Mouse (Mus musculus) embryonic facial prominence, embryonic 12.5 days (tissue): ENCODE measurements around the gene Mllt10. TPM values are rescaled to one million over a fixed set of nuclear protein-coding genes. Genes with fewer than 3 reads are reported as not detected.

ENCODE experiments used
- ATAC-seq: fragments of 200-750 bp; cut with Nextera tagmentation; 2 replicates; pipeline ENCODE4 v1.8.0; 2017; ENCODE audit not compliant: insufficient number of reproducible peaks, insufficient read depth, low FRiP score, low TSS enrichment
- H3K27ac ChIP-seq: fragments of 300-500 bp; sonication (generic); 2 replicates; pipeline ENCODE4 v1.5.1; 2016; ENCODE audit warnings: mild to moderate bottlenecking
- H3K27me3 ChIP-seq: fragments of 300-500 bp; sonication (generic); 2 replicates; pipeline ENCODE4 v1.6.1; 2016; ENCODE audit warnings: mild to moderate bottlenecking, moderate library complexity
- H3K36me3 ChIP-seq: fragments of 300-500 bp; sonication (generic); 2 replicates; pipeline ENCODE4 v1.6.1; 2016; ENCODE audit warnings: mild to moderate bottlenecking
- H3K4me1 ChIP-seq: fragments of 300-500 bp; sonication (generic); 2 replicates; pipeline ENCODE4 v1.6.1; 2016
- H3K4me2 ChIP-seq: fragments of 300-500 bp; sonication (generic); replicated peaks from 2 replicates; pipeline ENCODE4 v1.6.1; 2016; ENCODE audit warnings: mild to moderate bottlenecking, moderate library complexity
- H3K4me3 ChIP-seq: fragments of 300-500 bp; sonication (generic); 2 replicates; pipeline ENCODE4 v1.5.1; 2016; ENCODE audit warnings: mild to moderate bottlenecking
- H3K9ac ChIP-seq: fragments of 300-500 bp; sonication (generic); 2 replicates; pipeline ENCODE4 v1.6.1; 2016; ENCODE audit warnings: mild to moderate bottlenecking, moderate library complexity
- H3K9me3 ChIP-seq: fragments of 300-500 bp; sonication (generic); 2 replicates; pipeline ENCODE4 v1.6.1; 2016; ENCODE audit warnings: mild to moderate bottlenecking, moderate library complexity
- WGBS: fragments of 180-500 bp; shearing (Covaris S2); methylation state at CpG from one replicate; pipeline ENCODE4 v1.1.7; 2016; 5-methylcytosine and 5-hydroxymethylcytosine counted together
- polyA plus RNA-seq: library from polyadenylated mRNA; unstranded; fragments of >200 nt; fragmentation: Nextera tagmentation; extraction: Ambion mirVana; gene quantifications from 2 replicates; pipeline ENCODE4 v1.2.1, GENCODE M21; 2016

The Mllt10 gene
- polyA plus RNA-seq, 1 experiment from 2014 or later: 69.9 TPM

- H3K27ac ChIP-seq: no peak overlapping the region
- H3K4me1 ChIP-seq: no peaks in the 10 kb centered on the region
- H3K36me3 ChIP-seq: peaks cover 81% of the 10 kb centered on the region
- H3K9me3 ChIP-seq: no peaks in the 10 kb centered on the region
- no peak overlapping the region for H3K4me3 ChIP-seq
- no peak for ATAC-seq
- no peak overlapping the region for H3K9ac ChIP-seq
- 68% methylated on average over 2 of the region's 2 CpGs for WGBS
- H3K27me3 ChIP-seq: no peaks in the 10 kb centered on the region
- H3K4me2 ChIP-seq: no peak overlapping the region
Measured at GRCm38 (mm10) chr2:18214031-18214430, 159.0 kb downstream of the Mllt10 start.

DNA sequence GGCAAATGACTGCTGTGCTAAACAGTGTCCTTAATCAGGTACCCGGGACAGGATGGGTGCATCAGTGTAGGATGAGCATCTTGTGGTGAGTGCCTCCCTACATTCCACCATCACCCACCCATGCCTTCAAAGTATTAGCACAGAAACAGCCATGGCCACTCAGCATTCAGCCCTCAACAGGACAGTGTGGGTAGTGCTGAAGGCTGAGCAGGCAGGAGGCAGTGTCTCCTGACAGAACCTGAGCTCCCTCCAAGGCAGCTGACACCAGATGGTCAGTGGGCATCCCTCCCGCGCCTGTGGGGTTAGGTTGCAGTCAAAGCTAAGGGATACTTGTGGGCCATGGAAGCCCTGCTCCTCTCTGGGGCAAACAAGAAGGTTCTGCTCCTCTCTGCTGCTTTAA, 162.8 kb downstream of the Mllt10 start:
- Histone ChIP-seq H3K27me3 (no peaks in the 10 kb centered on the region), H3K4me3 (no peak overlapping the region), H3K4me1 (no peaks in the 10 kb centered on the region), H3K27ac (no peak overlapping the region), H3K4me2 (no peak overlapping the region), H3K9me3 (no peaks in the 10 kb centered on the region), H3K9ac (no peak overlapping the region), H3K36me3 (peaks cover 64% of the 10 kb centered on the region)
- 0 out of 2 replicates have a peak, but pooled peaks have one; percentile 11 for ATAC-seq
- WGBS: 65% methylated on average over 3 of the region's 3 CpGs

DNA sequence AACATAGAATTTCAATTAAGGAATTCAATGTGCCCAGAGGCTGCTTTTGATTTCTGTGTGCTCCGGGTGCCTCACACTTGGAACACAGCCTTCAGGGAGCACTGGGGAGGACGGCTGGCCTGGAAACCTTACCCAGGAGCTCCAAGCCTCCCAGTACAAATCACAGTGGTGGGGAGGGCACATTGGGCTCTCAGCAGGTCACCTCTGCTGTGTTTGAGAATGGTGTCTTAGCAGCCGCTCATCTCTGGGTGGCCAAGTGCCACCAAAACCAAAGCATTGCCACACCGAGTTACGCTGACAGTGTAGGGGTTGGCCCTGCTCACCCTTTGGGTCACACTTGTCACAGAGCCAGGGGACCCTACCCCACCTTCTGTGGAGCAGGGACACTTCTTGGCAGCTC, 163.5 kb downstream of the Mllt10 start:
- no peaks in the 10 kb centered on the region for H3K27me3 ChIP-seq
- WGBS: 67% methylated on average over 5 of the region's 5 CpGs
- peaks cover 57% of the 10 kb centered on the region for H3K36me3 ChIP-seq
- H3K4me1 ChIP-seq: no peaks in the 10 kb centered on the region
- H3K27ac ChIP-seq: no peak overlapping the region
- H3K9ac ChIP-seq: no peak overlapping the region
- no peak for ATAC-seq
- H3K9me3 ChIP-seq: no peaks in the 10 kb centered on the region
- no peak overlapping the region for H3K4me2 ChIP-seq
- H3K4me3 ChIP-seq: no peak overlapping the region

GRCm38 (mm10) chr2:18219136-18219535, 164.1 kb downstream of the Mllt10 start:
- no peak for ATAC-seq
- no peak overlapping the region for H3K27ac ChIP-seq
- no peak overlapping the region for H3K4me3 ChIP-seq
- 85% methylated on average over 8 of the region's 8 CpGs for WGBS
- H3K4me1 ChIP-seq: no peaks in the 10 kb centered on the region
- H3K36me3 ChIP-seq: peaks cover 51% of the 10 kb centered on the region
- H3K9me3 ChIP-seq: no peaks in the 10 kb centered on the region
- H3K27me3 ChIP-seq: no peaks in the 10 kb centered on the region
- no peak overlapping the region for H3K4me2 ChIP-seq
- no peak overlapping the region for H3K9ac ChIP-seq

DNA sequence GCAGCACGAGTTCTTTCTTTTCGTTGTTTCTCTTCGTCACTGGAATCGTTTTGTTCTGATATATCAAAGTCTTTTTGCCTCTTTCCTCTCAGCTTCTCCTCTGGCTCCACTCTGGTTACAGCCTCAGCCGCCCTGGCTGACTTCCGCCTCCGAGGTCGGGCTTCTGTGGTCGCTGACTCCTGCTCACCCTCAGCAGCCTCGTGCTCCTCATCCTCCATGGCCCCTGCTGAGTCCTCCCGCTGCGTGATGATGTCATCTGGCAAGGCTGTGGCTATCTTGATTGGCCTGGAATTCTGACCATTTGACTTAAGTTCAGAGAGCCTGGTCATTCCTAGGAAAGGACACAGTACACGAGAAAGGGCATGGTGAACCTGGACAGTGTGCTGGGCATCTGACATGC, 164.5 kb downstream of the Mllt10 start:
- WGBS: 83% methylated on average over 13 of the region's 13 CpGs
- Histone ChIP-seq H3K27ac (no peak overlapping the region), H3K9me3 (no peaks in the 10 kb centered on the region), H3K9ac (no peak overlapping the region), H3K27me3 (no peaks in the 10 kb centered on the region), H3K4me3 (no peak overlapping the region), H3K36me3 (peaks cover 46% of the 10 kb centered on the region), H3K4me1 (no peaks in the 10 kb centered on the region), H3K4me2 (no peak overlapping the region)
- ATAC-seq: no peak

DNA sequence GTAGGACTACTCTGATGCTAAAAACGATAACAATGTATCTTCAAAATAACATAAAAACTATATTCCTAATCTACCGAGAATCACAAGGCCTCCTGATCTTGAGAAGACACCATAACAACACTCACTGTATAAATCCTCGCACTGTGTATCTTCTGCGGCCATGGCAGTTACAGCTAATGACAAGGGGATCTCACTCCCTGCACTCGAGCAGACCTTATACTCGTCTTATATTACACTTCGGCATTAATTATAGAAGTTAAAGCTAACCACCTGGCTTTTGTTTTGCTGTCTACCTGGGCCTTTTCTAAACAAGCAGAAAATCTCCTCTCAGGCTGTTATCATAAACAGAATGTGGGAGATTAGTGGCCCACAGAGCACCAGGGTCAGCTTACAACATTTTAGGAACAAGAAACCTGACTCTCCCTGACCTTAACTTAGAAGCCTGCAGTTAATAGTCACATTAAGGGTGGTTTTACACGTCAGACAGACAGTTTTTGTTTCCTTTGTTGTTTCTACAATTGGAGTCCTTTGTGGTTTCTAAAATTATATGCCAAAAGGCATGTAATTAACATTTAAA, 173.5 kb downstream of the Mllt10 start:
- no peak overlapping the region for H3K27ac ChIP-seq
- H3K27me3 ChIP-seq: no peaks in the 10 kb centered on the region
- no peaks in the 10 kb centered on the region for H3K9me3 ChIP-seq
- ATAC-seq: no peak; the same call in 1 of the 2 replicates
- peaks cover 12% of the 10 kb centered on the region; the same call in 1 of the 2 replicates for H3K4me1 ChIP-seq
- no peak overlapping the region for H3K4me3 ChIP-seq
- H3K4me2 ChIP-seq: no peak overlapping the region
- no peaks in the 10 kb centered on the region for H3K36me3 ChIP-seq
- H3K9ac ChIP-seq: no peak overlapping the region
- WGBS: 15% methylated on average over 8 of the region's 8 CpGs

DNA sequence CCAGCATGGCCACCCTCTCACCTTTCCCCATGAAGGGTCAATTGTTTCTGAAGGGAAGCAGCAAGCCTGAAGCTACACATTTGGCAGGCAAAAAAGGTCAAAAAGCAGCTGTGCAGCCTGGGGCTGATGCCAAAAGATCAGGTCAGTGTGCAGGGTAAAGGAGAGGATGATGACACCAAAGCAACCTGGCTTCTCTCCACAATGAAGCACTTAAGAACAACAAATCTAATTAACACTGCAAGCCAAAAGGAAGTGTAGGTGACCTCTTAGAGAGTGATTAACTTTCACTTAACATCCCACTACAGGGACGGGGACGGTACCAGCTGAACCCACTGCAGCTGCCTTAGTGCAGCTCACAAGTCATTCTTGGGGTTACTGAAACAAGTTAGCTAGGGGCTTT, 174.2 kb downstream of the Mllt10 start:
- Histone ChIP-seq H3K4me2 (no peak overlapping the region), H3K4me1 (peaks cover 12% of the 10 kb centered on the region; the same call in 1 of the 2 replicates), H3K36me3 (no peaks in the 10 kb centered on the region), H3K9me3 (no peaks in the 10 kb centered on the region), H3K9ac (no peak overlapping the region), H3K4me3 (no peak overlapping the region), H3K27ac (no peak overlapping the region), H3K27me3 (no peaks in the 10 kb centered on the region)
- 3% methylated on average over 2 of the region's 2 CpGs for WGBS
- ATAC-seq: no peak

DNA sequence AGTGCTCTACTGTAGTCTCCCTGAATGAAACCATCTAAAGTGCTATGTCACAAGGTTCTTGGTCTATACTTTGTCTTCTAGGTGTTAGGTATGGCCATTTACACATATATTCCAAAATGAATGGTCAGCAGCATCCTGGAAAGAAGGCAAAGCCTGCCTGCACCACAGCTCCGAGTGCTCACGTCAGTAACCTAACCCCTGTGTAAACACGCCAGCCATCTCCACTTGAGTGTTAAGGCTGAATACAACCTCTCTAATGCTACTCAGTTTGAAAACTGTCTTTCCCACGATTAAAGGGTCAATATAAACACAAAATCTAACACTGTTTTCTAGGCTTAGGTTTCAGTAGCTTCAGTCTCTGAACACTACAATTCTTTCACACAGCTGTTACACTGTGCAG, 176.1 kb downstream of the Mllt10 start:
- no peak overlapping the region for H3K4me3 ChIP-seq
- 0 out of 2 replicates have a peak, but pooled peaks have one; percentile 13 for ATAC-seq
- H3K9me3 ChIP-seq: no peaks in the 10 kb centered on the region
- H3K9ac ChIP-seq: no peak overlapping the region
- H3K4me1 ChIP-seq: peaks cover 12% of the 10 kb centered on the region; the same call in 1 of the 2 replicates
- no peak overlapping the region for H3K4me2 ChIP-seq
- no peak overlapping the region for H3K27ac ChIP-seq
- H3K27me3 ChIP-seq: no peaks in the 10 kb centered on the region
- WGBS: 16% methylated on average over 4 of the region's 4 CpGs
- no peaks in the 10 kb centered on the region for H3K36me3 ChIP-seq

- WGBS: 15% methylated on average over 5 of the region's 5 CpGs
- no peaks in the 10 kb centered on the region for H3K27me3 ChIP-seq
- no peak overlapping the region for H3K9ac ChIP-seq
Measured at GRCm38 (mm10) chr2:18232883-18233567, 178.0 kb downstream of the Mllt10 start.

DNA sequence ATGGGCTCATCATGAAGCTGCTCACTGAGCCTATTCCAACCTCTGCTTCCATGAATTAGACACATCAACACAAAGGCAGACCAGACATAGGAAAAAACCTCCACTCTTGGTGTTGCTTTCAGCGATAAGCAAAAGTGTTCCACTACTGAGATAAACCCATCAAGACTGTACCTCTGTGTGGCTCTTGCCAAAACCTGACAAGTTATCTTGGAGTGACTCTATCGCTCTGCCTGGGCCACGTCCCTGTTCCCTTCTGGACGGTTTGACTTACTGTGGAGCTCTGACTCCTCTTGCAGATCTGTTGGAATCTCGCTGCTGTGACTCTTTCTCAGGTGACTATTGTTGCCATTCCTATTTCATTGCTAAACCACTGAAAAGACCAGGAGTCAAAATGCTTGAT, 180.5 kb downstream of the Mllt10 start:
- ATAC-seq: no peak
- H3K9me3 ChIP-seq: no peaks in the 10 kb centered on the region
- WGBS: 91% methylated on average over 5 of the region's 5 CpGs

More at GRCm38 (mm10) chr2:18232883-18233567, 178.0 kb downstream of the Mllt10 start:
- peaks cover 12% of the 10 kb centered on the region; the same call in 1 of the 2 replicates for H3K4me1 ChIP-seq
- H3K27ac ChIP-seq: no peak overlapping the region
- H3K9me3 ChIP-seq: no peaks in the 10 kb centered on the region
- H3K4me2 ChIP-seq: no peak overlapping the region
- 0 out of 2 replicates have a peak, but pooled peaks have one; percentile 35 for ATAC-seq
- no peak overlapping the region for H3K4me3 ChIP-seq
- H3K36me3 ChIP-seq: no peaks in the 10 kb centered on the region

DNA sequence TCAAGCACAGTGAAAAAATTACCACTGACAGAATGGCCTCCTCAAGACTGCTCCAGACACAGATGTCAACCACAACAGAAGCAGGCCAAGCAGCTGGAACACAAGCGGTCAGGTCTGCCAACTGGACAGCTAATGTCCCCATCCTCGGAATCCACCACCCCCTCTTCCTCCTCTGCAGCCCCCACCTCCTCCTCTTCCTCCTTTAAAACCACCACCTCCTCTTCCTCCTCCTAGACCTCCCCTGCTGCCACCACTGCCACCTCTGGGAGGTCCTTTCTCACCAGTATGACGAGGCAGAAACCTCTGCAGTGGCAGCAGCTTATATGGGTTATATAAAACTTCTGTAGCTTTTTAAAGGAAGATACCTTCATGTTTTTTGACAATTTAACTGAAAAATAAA, 194.2 kb downstream of the Mllt10 start:
- H3K4me1 ChIP-seq: no peaks in the 10 kb centered on the region
- H3K27ac ChIP-seq: no peak overlapping the region
- H3K9me3 ChIP-seq: no peaks in the 10 kb centered on the region
- no peak overlapping the region for H3K4me3 ChIP-seq
- peaks cover 13% of the 10 kb centered on the region for H3K36me3 ChIP-seq
- no peak for ATAC-seq
- WGBS: 88% methylated on average over 3 of the region's 3 CpGs
- H3K9ac ChIP-seq: no peak overlapping the region
- H3K4me2 ChIP-seq: no peak overlapping the region
- H3K27me3 ChIP-seq: no peaks in the 10 kb centered on the region

More for the DNA sequence above, 180.5 kb downstream of the Mllt10 start:
- H3K4me2 ChIP-seq: no peak overlapping the region
- no peaks in the 10 kb centered on the region for H3K36me3 ChIP-seq
- no peak overlapping the region for H3K4me3 ChIP-seq
- no peak overlapping the region for H3K9ac ChIP-seq
- H3K27ac ChIP-seq: no peak overlapping the region
- no peaks in the 10 kb centered on the region for H3K4me1 ChIP-seq
- H3K27me3 ChIP-seq: no peaks in the 10 kb centered on the region
